Mouse (Mus musculus): ENCODE measurements around the gene Thra.

The Thra gene

GRCm38 (mm10) chr11:98745932-98746853, 5.8 kb downstream of the Thra start:
- no peak for DNase-seq (ENCODE audit: low spot score)

DNA sequence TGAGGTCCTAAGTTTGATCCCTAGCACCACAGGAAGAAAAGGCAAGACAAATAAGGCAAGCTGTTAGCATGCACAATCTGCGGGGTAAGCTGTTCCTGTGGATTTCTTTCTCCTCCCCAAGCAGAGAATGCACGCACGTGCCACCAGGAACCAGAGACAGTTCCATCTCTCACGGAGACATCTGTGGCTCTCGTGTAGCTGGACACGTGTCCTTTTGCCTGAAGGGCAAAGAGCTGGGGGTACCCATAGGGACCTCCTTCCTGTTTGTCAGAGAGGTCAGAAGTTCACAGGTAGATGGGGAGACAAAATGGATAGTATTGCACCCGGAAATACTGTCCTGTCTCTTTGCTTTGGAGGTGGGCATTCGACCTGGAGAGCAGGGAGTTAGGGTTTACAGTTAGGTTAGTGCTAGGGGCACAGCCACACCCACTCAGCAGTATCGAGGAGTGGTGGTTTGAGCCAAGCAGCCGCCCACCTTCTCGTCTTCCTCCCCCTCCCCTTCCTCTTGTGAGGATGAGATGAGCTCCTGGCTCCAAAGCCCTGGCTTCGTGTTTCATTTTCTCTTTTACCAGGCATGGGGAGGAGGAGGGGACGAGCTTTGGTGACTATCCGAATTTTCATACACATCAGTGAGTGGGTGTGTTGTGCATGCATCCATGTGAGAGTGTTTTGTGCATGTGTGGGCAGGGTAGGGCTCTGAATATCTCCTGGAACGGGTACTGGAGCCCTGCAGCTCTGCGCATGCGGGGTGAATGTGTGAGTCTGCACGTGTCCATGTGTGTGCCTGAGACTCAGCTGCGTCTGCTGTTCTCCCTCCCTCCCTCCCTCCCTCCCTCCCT, 6.6 kb downstream of the Thra start:
- DNase-seq (ENCODE audit: low spot score), result peak; percentile 90

DNA sequence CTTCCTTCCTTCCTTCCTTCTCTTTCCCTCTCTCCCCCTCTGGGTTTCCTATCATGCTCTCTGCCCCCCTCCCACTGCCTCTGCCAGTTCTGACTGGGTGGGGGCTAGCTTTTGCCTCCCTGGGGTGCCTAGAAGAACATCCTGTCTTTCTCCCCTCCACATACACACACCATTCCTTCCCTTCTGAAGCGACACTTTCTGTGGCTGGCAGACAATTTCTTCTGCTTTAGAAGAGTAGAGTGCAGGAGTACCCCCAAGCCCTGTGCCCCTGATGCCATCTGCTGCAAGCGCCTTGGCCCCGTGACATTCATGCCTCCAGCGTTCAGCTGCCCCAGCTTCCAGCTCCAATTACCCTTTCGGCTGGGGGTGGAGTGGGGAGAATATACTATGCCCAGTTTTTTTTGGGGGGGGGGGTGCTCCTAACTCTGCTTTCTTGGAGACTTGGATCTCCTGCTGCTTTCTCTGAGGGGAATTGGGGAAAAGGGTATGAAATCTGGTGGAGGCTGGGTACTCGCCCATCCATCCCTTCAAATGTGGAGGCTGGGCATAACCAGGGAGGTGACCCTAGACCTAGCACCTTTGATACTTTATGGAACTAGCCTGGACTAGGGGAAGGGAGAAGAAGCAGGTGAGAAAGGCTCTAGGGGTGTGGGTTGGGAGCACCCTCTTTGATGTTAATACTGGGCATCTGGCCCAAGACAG, 7.5 kb downstream of the Thra start:
- no peak for DNase-seq (ENCODE audit: low spot score)

- no peak for DNase-seq (ENCODE audit: low spot score)
Measured at GRCm38 (mm10) chr11:98748506-98749416, 8.3 kb downstream of the Thra start.

DNA sequence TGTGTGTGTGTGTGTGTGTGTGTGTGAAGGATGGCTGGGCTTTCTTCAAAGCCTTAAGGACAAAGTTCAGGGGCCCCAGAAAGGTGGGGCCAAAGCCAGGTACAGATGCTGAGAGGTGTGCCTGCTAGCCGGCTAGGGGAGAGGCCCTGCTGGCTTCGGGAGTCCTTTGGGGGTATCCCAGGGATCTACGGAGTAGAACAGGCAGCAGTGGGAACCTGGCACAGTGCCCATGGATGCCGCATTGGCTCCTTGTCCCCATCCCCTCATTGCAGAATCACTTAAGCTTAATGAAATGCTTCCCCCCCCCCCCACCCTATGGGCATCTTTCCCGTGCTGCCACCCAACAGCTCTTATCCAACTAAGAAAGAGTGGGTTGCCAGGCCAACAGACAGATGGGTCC, 9.3 kb downstream of the Thra start:
- no peak for DNase-seq (ENCODE audit: low spot score)

- DNase-seq (ENCODE audit: low spot score), result no peak
Measured at GRCm38 (mm10) chr11:98750351-98751201, 10.1 kb downstream of the Thra start.

GRCm38 (mm10) chr11:98751221-98751782, 10.9 kb downstream of the Thra start:
- no peak for DNase-seq (ENCODE audit: low spot score)

DNA sequence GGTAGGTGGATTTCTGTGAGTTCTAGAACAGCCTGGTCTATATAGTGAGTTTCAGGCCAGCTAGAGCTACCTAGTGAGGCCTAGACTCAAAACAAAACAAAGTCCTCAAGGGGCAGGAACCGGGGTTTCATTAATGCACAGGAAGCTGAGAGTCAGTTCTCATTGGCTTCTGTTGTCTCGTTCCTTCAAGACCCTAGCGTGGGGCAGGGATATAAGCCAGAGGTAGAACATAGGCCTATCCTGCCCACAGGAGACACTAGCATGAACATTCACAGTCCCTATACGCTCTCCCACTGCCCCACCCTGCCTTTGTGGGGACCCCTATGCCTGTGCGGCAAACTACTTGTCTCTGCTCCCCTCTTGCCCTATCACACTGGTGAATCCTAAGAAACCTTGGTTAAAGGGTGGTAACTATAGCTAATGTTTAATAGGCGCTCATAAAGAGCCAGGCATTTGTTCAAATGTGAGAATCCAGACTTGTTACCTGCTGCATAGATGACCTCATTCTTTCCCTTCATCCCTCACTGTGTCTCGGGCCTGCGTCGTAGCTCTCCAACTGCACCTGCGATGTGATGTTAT, 12.2 kb downstream of the Thra start:
- no peak for DNase-seq (ENCODE audit: low spot score)

- DNase-seq (ENCODE audit: low spot score), result no peak
Measured at GRCm38 (mm10) chr11:98753264-98753663, 12.8 kb downstream of the Thra start.

- DNase-seq (ENCODE audit: low spot score), result no peak
Measured at GRCm38 (mm10) chr11:98754151-98754620, 13.7 kb downstream of the Thra start.

DNA sequence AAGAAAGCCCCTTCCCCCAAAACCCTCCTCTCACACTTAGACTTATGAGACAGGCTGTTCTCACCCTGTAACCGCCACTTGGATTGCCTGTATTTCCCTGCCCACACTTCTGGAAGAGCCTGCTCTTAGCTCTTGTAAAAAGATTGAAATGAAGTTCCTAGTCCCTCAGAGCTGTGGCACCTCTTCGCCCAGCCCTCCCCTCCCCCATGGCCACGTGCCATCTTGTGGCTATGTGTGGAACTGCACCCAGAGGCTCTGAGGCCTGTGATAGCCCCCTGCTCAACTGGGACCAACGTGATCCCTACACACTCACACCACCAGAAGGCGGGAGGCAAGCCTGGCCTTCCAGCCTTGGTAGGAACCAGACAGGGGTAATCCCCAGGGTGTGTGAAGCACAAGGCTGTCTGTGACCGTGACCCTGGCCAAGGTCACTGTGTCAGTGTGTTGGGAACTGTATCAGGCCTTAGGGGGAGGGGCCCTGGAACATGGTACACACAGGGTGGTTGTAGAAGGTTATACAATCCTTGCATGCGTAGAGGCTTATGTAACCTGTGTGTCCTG, 14.3 kb downstream of the Thra start:
- DNase-seq (ENCODE audit: low spot score), result no peak

DNA sequence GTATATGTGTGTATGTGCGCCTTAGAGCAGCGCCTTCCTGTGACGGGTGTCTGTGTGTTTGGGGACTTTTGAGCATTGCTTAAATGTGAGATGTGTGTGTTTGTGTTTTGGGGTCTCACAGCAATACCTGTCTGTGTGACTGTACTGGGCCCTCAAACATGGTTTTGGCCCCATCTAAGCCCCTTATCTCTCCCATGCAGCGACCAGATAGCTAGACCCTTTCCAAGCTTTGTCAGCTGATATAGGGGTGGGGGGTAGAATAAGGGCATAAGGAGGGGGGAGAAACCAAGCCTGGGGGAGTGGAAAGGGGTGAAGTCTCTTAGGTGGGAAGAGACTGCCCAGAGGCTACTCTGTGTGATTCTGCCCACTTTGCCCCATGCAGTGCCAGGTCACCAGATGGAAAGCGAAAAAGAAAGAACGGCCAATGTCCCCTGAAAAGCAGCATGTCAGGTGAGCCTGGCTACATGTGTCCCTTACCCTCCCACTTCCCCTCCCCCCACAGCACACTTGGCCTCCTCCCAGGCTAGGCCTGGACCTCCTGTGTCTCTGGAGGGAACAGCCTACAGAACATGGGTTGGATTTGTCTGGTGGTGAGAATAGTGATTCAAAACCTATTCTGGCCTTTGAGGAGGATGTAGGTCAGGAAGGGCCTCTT, 15.4 kb downstream of the Thra start:
- no peak for DNase-seq (ENCODE audit: low spot score)

DNA sequence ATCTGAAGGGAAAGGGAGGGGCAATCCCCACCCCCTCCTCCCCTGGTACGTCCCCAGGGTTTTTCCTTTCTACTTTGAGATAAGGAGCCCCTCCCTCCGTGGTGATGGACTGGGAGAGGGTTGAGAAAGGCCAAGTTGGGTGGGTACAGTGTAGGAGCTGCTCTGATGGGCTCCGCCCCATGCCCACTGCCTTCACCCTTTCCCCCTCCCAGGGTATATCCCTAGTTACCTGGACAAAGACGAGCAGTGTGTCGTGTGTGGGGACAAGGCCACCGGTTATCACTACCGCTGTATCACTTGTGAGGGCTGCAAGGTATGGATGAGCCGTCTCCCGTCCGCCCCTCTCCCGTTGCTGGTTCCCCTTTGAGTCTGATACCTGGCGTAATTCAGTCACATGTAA, 16.3 kb downstream of the Thra start:
- DNase-seq (ENCODE audit: low spot score), result no peak

DNA sequence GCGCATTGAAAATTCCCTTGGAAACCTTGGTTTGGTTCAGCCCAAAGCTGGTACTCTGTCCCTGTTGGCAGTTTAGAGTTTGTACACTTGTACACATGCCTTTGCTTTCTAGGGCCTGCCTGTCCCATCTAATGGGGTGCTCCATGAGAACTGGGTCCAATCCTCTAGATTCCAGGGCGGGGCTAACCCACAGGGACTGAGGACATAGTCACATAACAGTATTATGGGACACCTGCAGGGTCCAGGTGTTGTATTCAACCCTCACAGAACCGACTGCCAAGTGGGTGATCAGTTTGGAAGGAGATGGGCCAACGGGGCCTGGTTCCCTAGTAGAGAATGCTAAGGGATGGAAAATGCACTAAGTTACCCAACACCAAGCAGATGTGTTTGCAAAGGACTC, 21.5 kb downstream of the Thra start:
- DNase-seq (ENCODE audit: low spot score), result no peak

- DNase-seq (ENCODE audit: low spot score), result no peak
Measured at GRCm38 (mm10) chr11:98762756-98763501, 22.5 kb downstream of the Thra start.

DNA sequence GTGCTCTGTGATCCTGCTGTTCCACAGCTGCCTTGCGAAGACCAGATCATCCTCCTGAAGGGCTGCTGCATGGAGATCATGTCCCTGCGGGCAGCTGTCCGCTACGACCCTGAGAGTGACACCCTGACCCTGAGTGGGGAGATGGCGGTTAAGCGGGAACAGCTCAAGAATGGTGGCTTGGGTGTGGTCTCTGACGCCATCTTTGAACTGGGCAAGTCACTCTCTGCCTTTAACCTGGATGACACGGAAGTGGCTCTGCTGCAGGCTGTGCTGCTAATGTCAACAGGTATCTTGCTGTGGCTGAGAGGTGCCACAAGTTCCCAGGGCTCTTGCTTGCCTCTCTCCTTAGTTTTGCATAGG, 23.0 kb downstream of the Thra start:
- DNase-seq (ENCODE audit: low spot score), result no peak

DNA sequence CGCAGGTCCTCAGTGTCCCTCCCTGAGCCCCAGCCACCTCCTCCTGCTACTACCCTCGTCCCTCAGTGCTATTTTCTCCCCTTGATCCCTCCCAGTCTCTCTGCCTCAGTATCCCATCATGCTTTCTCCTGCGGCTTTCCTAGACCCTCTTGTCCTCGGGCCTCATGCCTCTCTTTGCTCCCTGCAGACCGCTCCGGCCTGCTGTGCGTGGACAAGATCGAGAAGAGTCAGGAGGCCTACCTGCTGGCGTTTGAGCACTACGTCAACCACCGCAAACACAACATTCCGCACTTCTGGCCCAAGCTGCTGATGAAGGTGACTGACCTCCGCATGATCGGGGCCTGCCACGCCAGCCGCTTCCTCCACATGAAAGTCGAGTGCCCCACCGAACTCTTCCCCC, 23.7 kb downstream of the Thra start:
- no peak for DNase-seq (ENCODE audit: low spot score)

GRCm38 (mm10) chr11:98764746-98765145, 24.3 kb downstream of the Thra start:
- no peak for DNase-seq (ENCODE audit: low spot score)

All from layer of hippocampus, adult 9-10 months (tissue).